Mouse (Mus musculus): ENCODE data around the gene Pum2. TPM values are rescaled to one million over a fixed set of nuclear protein-coding genes. Genes with fewer than 3 reads are reported as not detected.

Pum2 gene
- polyA plus RNA-seq, 1 experiment from 2014 or later, result 71.9 TPM

- no peak for ATAC-seq (ENCODE audit: low FRiP score, low TSS enrichment)
- Histone ChIP-seq H3K27ac (ENCODE audit: low read depth, low read length) (no peak overlapping the region), H3K9me3 (ENCODE audit: control insufficient read depth, low read length) (peaks cover 7% of the 10 kb centered on the region; the same call in 1 of the 2 replicates), H3K4me3 (ENCODE audit: low read length) (no peak overlapping the region), H3K4me1 (ENCODE audit: control insufficient read depth, insufficient read depth, low read length) (peaks cover 6% of the 10 kb centered on the region; the same call in 1 of the 2 replicates), H3K9ac (ENCODE audit: low read depth, low read length) (no peak overlapping the region), H3K36me3 (ENCODE audit: control insufficient read depth, insufficient read depth, low read length) (peaks cover 5% of the 10 kb centered on the region; the same call in 1 of the 2 replicates), H3K4me2 (replicated peaks; ENCODE audit: low read depth, low read length) (no peak overlapping the region), H3K27me3 (ENCODE audit: control insufficient read depth, insufficient read depth, low read length) (no peaks in the 10 kb centered on the region)
- 74% methylated on average over 6 of the region's 6 CpGs for WGBS
Measured at GRCm38 (mm10) chr12:8760561-8760960, 86.6 kb downstream of the Pum2 start.

GRCm38 (mm10) chr12:8761058-8761457 lies 87.1 kb downstream of the Pum2 start:
- peaks cover 6% of the 10 kb centered on the region; the same call in 1 of the 2 replicates for H3K4me1 ChIP-seq (ENCODE audit: control insufficient read depth, insufficient read depth, low read length)
- peaks cover 7% of the 10 kb centered on the region; the same call in 1 of the 2 replicates for H3K9me3 ChIP-seq (ENCODE audit: control insufficient read depth, low read length)
- no peaks in the 10 kb centered on the region for H3K27me3 ChIP-seq (ENCODE audit: control insufficient read depth, insufficient read depth, low read length)
- no peak overlapping the region for H3K9ac ChIP-seq (ENCODE audit: low read depth, low read length)
- no peak overlapping the region for H3K4me3 ChIP-seq (ENCODE audit: low read length)
- WGBS, result 77% methylated on average over 7 of the region's 7 CpGs
- no peak overlapping the region for H3K4me2 ChIP-seq (replicated peaks; ENCODE audit: low read depth, low read length)
- H3K27ac ChIP-seq (ENCODE audit: low read depth, low read length), result no peak overlapping the region
- no peak for ATAC-seq (ENCODE audit: low FRiP score, low TSS enrichment)
- peaks cover 5% of the 10 kb centered on the region; the same call in 1 of the 2 replicates for H3K36me3 ChIP-seq (ENCODE audit: control insufficient read depth, insufficient read depth, low read length)

GRCm38 (mm10) chr12:8762667-8763066 lies 88.7 kb downstream of the Pum2 start:
- H3K27me3 ChIP-seq (ENCODE audit: control insufficient read depth, insufficient read depth, low read length), result no peaks in the 10 kb centered on the region
- ATAC-seq (ENCODE audit: low FRiP score, low TSS enrichment), result no peak
- WGBS, result 76% methylated on average over 2 of the region's 2 CpGs
- peaks cover 6% of the 10 kb centered on the region; the same call in 1 of the 2 replicates for H3K4me1 ChIP-seq (ENCODE audit: control insufficient read depth, insufficient read depth, low read length)
- H3K4me2 ChIP-seq (replicated peaks; ENCODE audit: low read depth, low read length), result no peak overlapping the region
- peaks cover 6% of the 10 kb centered on the region; the same call in 1 of the 2 replicates for H3K9me3 ChIP-seq (ENCODE audit: control insufficient read depth, low read length)
- no peak overlapping the region for H3K27ac ChIP-seq (ENCODE audit: low read depth, low read length)
- H3K4me3 ChIP-seq (ENCODE audit: low read length), result no peak overlapping the region
- H3K36me3 ChIP-seq (ENCODE audit: control insufficient read depth, insufficient read depth, low read length), result no peaks in the 10 kb centered on the region
- H3K9ac ChIP-seq (ENCODE audit: low read depth, low read length), result no peak overlapping the region

GRCm38 (mm10) chr12:8764221-8764930 lies 90.4 kb downstream of the Pum2 start:
- Histone ChIP-seq H3K4me1 (ENCODE audit: control insufficient read depth, insufficient read depth, low read length) (peaks cover 6% of the 10 kb centered on the region; the same call in 1 of the 2 replicates), H3K4me2 (replicated peaks; ENCODE audit: low read depth, low read length) (no peak overlapping the region), H3K9ac (ENCODE audit: low read depth, low read length) (no peak overlapping the region), H3K27ac (ENCODE audit: low read depth, low read length) (no peak overlapping the region), H3K4me3 (ENCODE audit: low read length) (no peak overlapping the region), H3K27me3 (ENCODE audit: control insufficient read depth, insufficient read depth, low read length) (no peaks in the 10 kb centered on the region), H3K36me3 (ENCODE audit: control insufficient read depth, insufficient read depth, low read length) (no peaks in the 10 kb centered on the region), H3K9me3 (ENCODE audit: control insufficient read depth, low read length) (no peaks in the 10 kb centered on the region)
- WGBS, result 75% methylated on average over 15 of the region's 15 CpGs
- ATAC-seq (ENCODE audit: low FRiP score, low TSS enrichment), result no peak

GRCm38 (mm10) chr12:8770946-8771843 lies 97.3 kb downstream of the Pum2 start, which contains the start of gene Sdc1:
TSS of gene Sdc1 (plus strand) at chr12:8771323.
- WGBS, result 1% methylated on average over 65 of the region's 67 CpGs
- Histone ChIP-seq H3K9ac (ENCODE audit: low read depth, low read length) (peak within 1 kb of the TSS; percentile 71), H3K4me1 (ENCODE audit: control insufficient read depth, insufficient read depth, low read length) (peaks cover 12% of the 10 kb centered on the region; the same call in 1 of the 2 replicates), H3K4me2 (replicated peaks; ENCODE audit: low read depth, low read length) (peak within 1 kb of the TSS; percentile 97), H3K4me3 (ENCODE audit: low read length) (peak within 1 kb of the TSS; percentile 75), H3K36me3 (ENCODE audit: control insufficient read depth, insufficient read depth, low read length) (no peaks in the 10 kb centered on the region), H3K27me3 (ENCODE audit: control insufficient read depth, insufficient read depth, low read length) (no peaks in the 10 kb centered on the region), H3K27ac (ENCODE audit: low read depth, low read length) (peak within 1 kb of the TSS; percentile 88), H3K9me3 (ENCODE audit: control insufficient read depth, low read length) (no peaks in the 10 kb centered on the region)
- ATAC-seq (ENCODE audit: low FRiP score, low TSS enrichment), result peak; percentile 90

GRCm38 (mm10) chr12:8771844-8772380 lies 98.0 kb downstream of the Pum2 start:
- Histone ChIP-seq H3K4me3 (ENCODE audit: low read length) (peak overlapping the region; percentile 75), H3K27me3 (ENCODE audit: control insufficient read depth, insufficient read depth, low read length) (no peaks in the 10 kb centered on the region), H3K4me1 (ENCODE audit: control insufficient read depth, insufficient read depth, low read length) (peaks cover 12% of the 10 kb centered on the region; the same call in 1 of the 2 replicates), H3K4me2 (replicated peaks; ENCODE audit: low read depth, low read length) (peak overlapping the region; percentile 97), H3K27ac (ENCODE audit: low read depth, low read length) (peak overlapping the region; percentile 88), H3K36me3 (ENCODE audit: control insufficient read depth, insufficient read depth, low read length) (no peaks in the 10 kb centered on the region), H3K9ac (ENCODE audit: low read depth, low read length) (peak overlapping the region; percentile 71), H3K9me3 (ENCODE audit: control insufficient read depth, low read length) (no peaks in the 10 kb centered on the region)
- ATAC-seq (ENCODE audit: low FRiP score, low TSS enrichment), result peak; percentile 28
- under 1% methylated on average over 36 of the region's 37 CpGs for WGBS

- Histone ChIP-seq H3K36me3 (ENCODE audit: control insufficient read depth, insufficient read depth, low read length) (no peaks in the 10 kb centered on the region), H3K4me1 (ENCODE audit: control insufficient read depth, insufficient read depth, low read length) (peaks cover 12% of the 10 kb centered on the region; the same call in 1 of the 2 replicates), H3K27ac (ENCODE audit: low read depth, low read length) (peak overlapping the region; percentile 88), H3K9me3 (ENCODE audit: control insufficient read depth, low read length) (no peaks in the 10 kb centered on the region), H3K9ac (ENCODE audit: low read depth, low read length) (peak overlapping the region; percentile 71), H3K4me3 (ENCODE audit: low read length) (peak overlapping the region; percentile 75), H3K4me2 (replicated peaks; ENCODE audit: low read depth, low read length) (peak overlapping the region; percentile 97), H3K27me3 (ENCODE audit: control insufficient read depth, insufficient read depth, low read length) (no peaks in the 10 kb centered on the region)
- peak; percentile 44 for ATAC-seq (ENCODE audit: low FRiP score, low TSS enrichment)
- under 1% methylated on average over 52 of the region's 55 CpGs for WGBS
Measured at GRCm38 (mm10) chr12:8772451-8773143, 98.7 kb downstream of the Pum2 start.

- 21% methylated on average over 6 of the region's 6 CpGs for WGBS
- Histone ChIP-seq H3K4me3 (ENCODE audit: low read length) (peak overlapping the region; percentile 75), H3K27ac (ENCODE audit: low read depth, low read length) (no peak overlapping the region)
Measured at GRCm38 (mm10) chr12:8773336-8773735, 99.4 kb downstream of the Pum2 start.

More at GRCm38 (mm10) chr12:8773336-8773735, 99.4 kb downstream of the Pum2 start:
- Histone ChIP-seq H3K36me3 (ENCODE audit: control insufficient read depth, insufficient read depth, low read length) (no peaks in the 10 kb centered on the region), H3K27me3 (ENCODE audit: control insufficient read depth, insufficient read depth, low read length) (no peaks in the 10 kb centered on the region), H3K4me1 (ENCODE audit: control insufficient read depth, insufficient read depth, low read length) (peaks cover 12% of the 10 kb centered on the region; the same call in 1 of the 2 replicates), H3K9me3 (ENCODE audit: control insufficient read depth, low read length) (no peaks in the 10 kb centered on the region), H3K9ac (ENCODE audit: low read depth, low read length) (peak overlapping the region; percentile 71; the same call in 1 of the 2 replicates), H3K4me2 (replicated peaks; ENCODE audit: low read depth, low read length) (peak overlapping the region; percentile 97)
- no peak for ATAC-seq (ENCODE audit: low FRiP score, low TSS enrichment)
